In genomic region chr1:71948686-71949085, GRCm38 (mm10) we compare ENCODE assay signal across 24 mouse cellular contexts.
"Had no signal": no experiment of that assay in that cellular context is flagged by ENCODE, and none has a peak within 500 bp of the region (broad histone marks: within the 10 kb centered on the region; RNA-seq: fewer than 3 reads in every experiment).

No protein-coding gene starts in this region.

- H3K9me3 ChIP-seq: hindbrain, embryonic 13.5 days; hindbrain, embryonic 15.5 days; kidney, embryonic 15.5 days; limb, embryonic 10.5 days; limb, embryonic 12.5 days; liver, embryonic 13.5 days; liver, embryonic 15.5 days had no signal

- H3K4me1 ChIP-seq: hindbrain, embryonic 13.5 days; hindbrain, embryonic 15.5 days; kidney, embryonic 15.5 days; liver, embryonic 13.5 days; liver, embryonic 15.5 days had no signal

- H3K4me2 ChIP-seq: heart, embryonic 11.5 days; hindbrain, embryonic 13.5 days; hindbrain, embryonic 15.5 days; kidney, embryonic 15.5 days; limb, embryonic 12.5 days; liver, embryonic 11.5 days; liver, embryonic 13.5 days; liver, embryonic 15.5 days had no signal

- H3K27me3 ChIP-seq: hindbrain, embryonic 13.5 days; hindbrain, embryonic 15.5 days; kidney, embryonic 15.5 days; limb, embryonic 12.5 days; liver, embryonic 13.5 days; liver, embryonic 15.5 days had no signal

- H3K27ac ChIP-seq: hindbrain, embryonic 13.5 days; hindbrain, embryonic 15.5 days; hindbrain, postnatal 0 days; kidney, postnatal 0 days; left cerebral cortex, adult 2 months; limb, embryonic 10.5 days; limb, embryonic 12.5 days; liver, embryonic 13.5 days; liver, embryonic 15.5 days had no signal

- DNase-seq: gastrocnemius, postnatal 14 days; gastrocnemius, postnatal 36 days; heart, adult 18-20 months; heart, postnatal 10 days; kidney, adult 11 months; kidney, adult 2 months; kidney, adult 9 months; kidney, postnatal 36 days; layer of hippocampus, adult 9-11 months; liver; liver, embryonic 13.5 days; liver, postnatal 0 days had no signal

- H3K9ac ChIP-seq: hindbrain, embryonic 13.5 days; hindbrain, embryonic 15.5 days; kidney, embryonic 15.5 days; limb, embryonic 12.5 days; liver, embryonic 13.5 days; liver, embryonic 15.5 days; liver, postnatal 0 days had no signal

- H3K4me3 ChIP-seq: hindbrain, embryonic 13.5 days; hindbrain, embryonic 15.5 days; kidney, embryonic 15.5 days; left cerebral cortex, adult 2 months; limb, embryonic 10.5 days; limb, embryonic 12.5 days; liver, embryonic 13.5 days; liver, embryonic 15.5 days had no signal

- ATAC-seq: hindbrain, postnatal 0 days; intestine, embryonic 16.5 days; liver, postnatal 0 days had no signal

- H3K36me3 ChIP-seq: hindbrain, embryonic 13.5 days; hindbrain, embryonic 15.5 days; kidney, embryonic 15.5 days; limb, embryonic 10.5 days; limb, embryonic 12.5 days; liver, embryonic 13.5 days; liver, embryonic 15.5 days had no signal
